Mouse (Mus musculus) layer of hippocampus, adult 18-20 months (tissue): ENCODE results near the gene Olfr54. TPM values are rescaled to one million over a fixed set of nuclear protein-coding genes. Genes with fewer than 3 reads are reported as not detected.
"Not testable (repeated sequence)": the region's sequence is repeated elsewhere in the genome, so short reads cannot be mapped to it uniquely, and the experiment has no call there.

Source experiments
- DNase-seq, 2 experiments: peaks; one replicate each; pipeline ENCODE4 v3.0.0; 2022; ENCODE audit warnings: low spot score in 2 of 2
- long read RNA-seq: library from polyadenylated mRNA; stranded (forward); transcript quantifications from one replicate; pipeline ENCODE4 v2.0.0, GENCODE M21; 2021
- total RNA-seq, 2 experiments: library from RNA; stranded (reverse); gene quantifications; 2 replicates each; pipeline ENCODE4 v1.2.3; 2021

Olfr54 gene
- total RNA-seq = not detected
- long read RNA-seq = 0 reads

GRCm38 (mm10) chr11:51013936-51014335, at the start of gene Olfr54:
TSS of gene Olfr54 (plus strand) at chr11:51014236.
- no peak for DNase-seq

- no peak for DNase-seq
Observed at GRCm38 (mm10) chr11:50964886-50965285, 49.1 kb upstream of the Olfr54 start.

GRCm38 (mm10) chr11:50966230-50966629, 47.8 kb upstream of the Olfr54 start, which contains the start of gene Olfr1378:
TSS of gene Olfr1378 (plus strand) at chr11:50966530.
- DNase-seq = no peak

GRCm38 (mm10) chr11:50977216-50977615, 36.8 kb upstream of the Olfr54 start:
- DNase-seq = no peak

GRCm38 (mm10) chr11:50981667-50982066, 32.4 kb upstream of the Olfr54 start, which contains the start of gene Olfr1377:
TSS of gene Olfr1377 (plus strand) at chr11:50981967.
- DNase-seq = no peak

- no peak for DNase-seq
Observed at GRCm38 (mm10) chr11:51003296-51003695, 10.7 kb upstream of the Olfr54 start, which contains the start of gene Olfr51. TSS of gene Olfr51 (plus strand) at chr11:51003596.

GRCm38 (mm10) chr11:51011821-51012220, 2.2 kb upstream of the Olfr54 start:
- no peak for DNase-seq

GRCm38 (mm10) chr11:51016341-51016740, 2.3 kb downstream of the Olfr54 start:
- DNase-seq = no peak

GRCm38 (mm10) chr11:51026811-51027210, 12.8 kb downstream of the Olfr54 start:
- DNase-seq = not testable (repeated sequence)

GRCm38 (mm10) chr11:51029381-51029780, 15.3 kb downstream of the Olfr54 start:
- not testable (repeated sequence) for DNase-seq

- DNase-seq = no peak
Observed at GRCm38 (mm10) chr11:51030225-51030624, 16.2 kb downstream of the Olfr54 start.

GRCm38 (mm10) chr11:51032851-51033250, 18.8 kb downstream of the Olfr54 start:
- DNase-seq = peak in 1 of 2 experiments; percentile 12

GRCm38 (mm10) chr11:51034141-51034540, 20.1 kb downstream of the Olfr54 start:
- not testable (repeated sequence) for DNase-seq

- DNase-seq = no peak
Observed at GRCm38 (mm10) chr11:51035951-51036350, 21.9 kb downstream of the Olfr54 start.

GRCm38 (mm10) chr11:51044776-51045175, 30.7 kb downstream of the Olfr54 start:
- not testable (repeated sequence) for DNase-seq

GRCm38 (mm10) chr11:51047809-51048208, 33.8 kb downstream of the Olfr54 start, which contains the start of gene Olfr1375:
TSS of gene Olfr1375 (plus strand) at chr11:51048109.
- DNase-seq = not testable (repeated sequence)

GRCm38 (mm10) chr11:51051678-51052077, 37.6 kb downstream of the Olfr54 start:
- DNase-seq = no peak

- DNase-seq = peak in 1 of 2 experiments; percentile 24
Observed at GRCm38 (mm10) chr11:51053230-51053629, 39.2 kb downstream of the Olfr54 start.

GRCm38 (mm10) chr11:51059151-51059571, 45.1 kb downstream of the Olfr54 start, which contains the start of gene Zfp354a:
TSS of gene Zfp354a (plus strand) at chr11:51059257.
- peak; percentile 52 to 78 for DNase-seq

GRCm38 (mm10) chr11:51059640-51060039, 45.6 kb downstream of the Olfr54 start:
- no peak for DNase-seq

GRCm38 (mm10) chr11:51060981-51061380, 46.9 kb downstream of the Olfr54 start:
- no peak for DNase-seq

GRCm38 (mm10) chr11:51063276-51063675, 49.2 kb downstream of the Olfr54 start:
- DNase-seq = no peak

- DNase-seq = no peak
Observed at GRCm38 (mm10) chr11:51063841-51064240, 49.8 kb downstream of the Olfr54 start.
